Mouse (Mus musculus): ENCODE results near the gene Plekha7.

The Plekha7 gene

GRCm38 (mm10) chr7:116288996-116289395 is 19.2 kb downstream of the Plekha7 start:
- DNase-seq (ENCODE audit: low read depth, low spot score): no peak

GRCm38 (mm10) chr7:116287959-116288358 is 20.2 kb downstream of the Plekha7 start:
- DNase-seq (ENCODE audit: low read depth, low spot score): no peak

- no peak for DNase-seq (ENCODE audit: low read depth, low spot score)
Measured at GRCm38 (mm10) chr7:116286611-116287355, 21.4 kb downstream of the Plekha7 start.

GRCm38 (mm10) chr7:116286173-116286572 is 22.0 kb downstream of the Plekha7 start:
- DNase-seq (ENCODE audit: low read depth, low spot score): no peak

- DNase-seq (ENCODE audit: low read depth, low spot score): no peak
Measured at GRCm38 (mm10) chr7:116285216-116285615, 23.0 kb downstream of the Plekha7 start.

- DNase-seq (ENCODE audit: low read depth, low spot score): no peak
Measured at GRCm38 (mm10) chr7:116282755-116283154, 25.4 kb downstream of the Plekha7 start.

- DNase-seq (ENCODE audit: low read depth, low spot score): no peak
Measured at GRCm38 (mm10) chr7:116280126-116280525, 28.1 kb downstream of the Plekha7 start.

GRCm38 (mm10) chr7:116278280-116278679 is 29.9 kb downstream of the Plekha7 start:
- no peak for DNase-seq (ENCODE audit: low read depth, low spot score)

- no peak for DNase-seq (ENCODE audit: low read depth, low spot score)
Measured at GRCm38 (mm10) chr7:116276315-116276714, 31.9 kb downstream of the Plekha7 start.

GRCm38 (mm10) chr7:116273111-116273510 is 35.1 kb downstream of the Plekha7 start:
- no peak for DNase-seq (ENCODE audit: low read depth, low spot score)

GRCm38 (mm10) chr7:116269501-116269995 is 38.6 kb downstream of the Plekha7 start:
- DNase-seq (ENCODE audit: low read depth, low spot score): no peak

GRCm38 (mm10) chr7:116268113-116268926 is 39.9 kb downstream of the Plekha7 start:
- no peak for DNase-seq (ENCODE audit: low read depth, low spot score)

- DNase-seq (ENCODE audit: low read depth, low spot score): no peak
Measured at GRCm38 (mm10) chr7:116263281-116263680, 44.9 kb downstream of the Plekha7 start.

- DNase-seq (ENCODE audit: low read depth, low spot score): no peak
Measured at GRCm38 (mm10) chr7:116262508-116262907, 45.7 kb downstream of the Plekha7 start.

- DNase-seq (ENCODE audit: low read depth, low spot score): no peak
Measured at GRCm38 (mm10) chr7:116262101-116262500, 46.1 kb downstream of the Plekha7 start.

- peak; percentile 16 for DNase-seq (ENCODE audit: low read depth, low spot score)
Measured at GRCm38 (mm10) chr7:116260826-116261615, 47.2 kb downstream of the Plekha7 start.

- DNase-seq (ENCODE audit: low read depth, low spot score): no peak
Measured at GRCm38 (mm10) chr7:116258464-116259185, 49.6 kb downstream of the Plekha7 start.

GRCm38 (mm10) chr7:116257953-116258352 is 50.2 kb downstream of the Plekha7 start:
- no peak for DNase-seq (ENCODE audit: low read depth, low spot score)

GRCm38 (mm10) chr7:116255664-116256063 is 52.5 kb downstream of the Plekha7 start:
- no peak for DNase-seq (ENCODE audit: low read depth, low spot score)

GRCm38 (mm10) chr7:116254660-116255059 is 53.5 kb downstream of the Plekha7 start:
- DNase-seq (ENCODE audit: low read depth, low spot score): no peak

GRCm38 (mm10) chr7:116252470-116252869 is 55.7 kb downstream of the Plekha7 start:
- DNase-seq (ENCODE audit: low read depth, low spot score): no peak
